Mouse (Mus musculus) small intestine, adult 2 months (tissue): ENCODE results near the gene Obscn. TPM values are rescaled to one million over a fixed set of nuclear protein-coding genes. Genes with fewer than 3 reads are reported as not detected.

Source experiments
- H3K27ac ChIP-seq: fragments of 200-500 bp; 2 replicates; pipeline ENCODE4 v1.5.1; 2012; ENCODE audit warnings: low read depth, low read length, control low read depth, inconsistent platforms; ENCODE audit not compliant: insufficient read depth
- H3K27me3 ChIP-seq: fragments of 200-500 bp; 2 replicates; pipeline ENCODE4 v1.6.1; 2012; ENCODE audit warnings: mild to moderate bottlenecking, moderate library complexity, low read length, inconsistent platforms; ENCODE audit not compliant: control insufficient read depth, insufficient read depth
- H3K36me3 ChIP-seq: fragments of 200-500 bp; 2 replicates; pipeline ENCODE4 v1.6.1; 2012; ENCODE audit warnings: mild to moderate bottlenecking, low read length, control low read depth, inconsistent platforms; ENCODE audit not compliant: control insufficient read depth, insufficient read depth
- H3K4me1 ChIP-seq: fragments of 200-500 bp; 2 replicates; pipeline ENCODE4 v1.6.1; 2012; ENCODE audit warnings: low read length, inconsistent platforms, mixed read lengths; ENCODE audit not compliant: control insufficient read depth, insufficient read depth, insufficient read length
- H3K4me3 ChIP-seq: fragments of 200-500 bp; 2 replicates; pipeline ENCODE4 v1.5.1; 2012; ENCODE audit warnings: low read depth, mild to moderate bottlenecking, control low read depth, inconsistent platforms, low read length, moderate library complexity
- CTCF ChIP-seq: fragments of 200-500 bp; IDR thresholded peaks from 2 replicates; pipeline ENCODE4 v1.5.1; 2012; ENCODE audit warnings: low read depth, mild to moderate bottlenecking, control low read depth, inconsistent platforms, low read length, moderate library complexity, mixed read lengths; ENCODE audit not compliant: insufficient replicate concordance, insufficient read length; ENCODE audit errors: extremely low read depth
- POLR2A ChIP-seq: fragments of 200-500 bp; IDR thresholded peaks from 2 replicates; pipeline ENCODE4 v1.6.1; 2012; ENCODE audit warnings: low read depth, mild to moderate bottlenecking, control low read depth, inconsistent platforms, low read length, moderate library complexity
- WGBS: fragments of 180-500 bp; shearing (Covaris S2); methylation state at CpG from one replicate; pipeline ENCODE4 v1.1.7; 2018; 5-methylcytosine and 5-hydroxymethylcytosine counted together
- polyA plus RNA-seq: library from polyadenylated mRNA; depleted of rRNA; stranded (reverse); fragments of >200 nt; gene quantifications from 2 replicates; pipeline ENCODE4 v1.2.3, GENCODE M21; 2012

Obscn gene
- polyA plus RNA-seq, 1 experiment: 1.2 TPM

DNA sequence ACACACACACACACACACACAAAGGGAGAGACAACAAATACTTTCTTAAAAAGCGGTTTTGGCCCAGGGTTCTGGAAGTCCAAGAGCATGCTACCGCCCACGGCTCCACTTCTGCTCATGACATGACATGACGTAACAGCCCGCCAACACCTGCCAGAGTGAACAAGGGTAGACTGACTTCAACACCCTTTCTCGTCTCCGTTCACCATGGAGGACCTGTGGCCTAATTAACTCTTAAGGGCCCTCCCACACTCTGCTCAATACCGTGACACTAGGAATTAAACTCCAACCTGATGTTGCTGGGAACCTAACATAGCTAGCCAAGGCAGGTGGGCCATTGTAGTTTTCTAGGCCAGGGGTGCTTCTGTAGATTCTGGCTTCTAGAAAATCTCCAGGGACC, 167.2 kb downstream of the Obscn start:
- Histone ChIP-seq H3K36me3 (peaks cover 1% of the 10 kb centered on the region; the same call in 1 of the 2 replicates), H3K27ac (no peak overlapping the region), H3K4me1 (peaks cover 4% of the 10 kb centered on the region), H3K27me3 (no peaks in the 10 kb centered on the region), H3K4me3 (no peak overlapping the region)
- TF ChIP-seq POLR2A (no peak), CTCF (no peak)
- WGBS: 77% methylated on average over 8 of the region's 8 CpGs

DNA sequence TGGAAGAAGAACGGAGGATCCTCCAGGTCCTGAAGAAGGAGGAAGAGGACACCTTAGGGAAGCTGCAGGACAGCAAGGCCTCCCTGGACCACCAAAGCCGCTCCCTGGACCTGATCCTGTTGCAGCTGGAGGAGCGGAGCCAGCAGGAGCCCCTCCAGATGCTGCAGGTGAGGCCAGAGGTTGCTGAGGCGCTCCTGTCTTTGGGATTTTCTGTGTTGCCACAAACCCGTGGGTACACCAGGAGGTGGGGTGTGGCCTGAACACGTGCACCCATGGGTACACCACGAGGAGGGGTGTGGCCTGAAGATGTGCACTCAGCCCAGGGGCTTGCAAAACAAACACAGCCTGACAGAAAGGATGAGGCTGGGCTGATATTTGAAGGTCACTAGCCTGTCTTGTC, 167.7 kb downstream of the Obscn start:
- H3K4me1 ChIP-seq: peaks cover 7% of the 10 kb centered on the region
- 65% methylated on average over 7 of the region's 7 CpGs for WGBS

DNA sequence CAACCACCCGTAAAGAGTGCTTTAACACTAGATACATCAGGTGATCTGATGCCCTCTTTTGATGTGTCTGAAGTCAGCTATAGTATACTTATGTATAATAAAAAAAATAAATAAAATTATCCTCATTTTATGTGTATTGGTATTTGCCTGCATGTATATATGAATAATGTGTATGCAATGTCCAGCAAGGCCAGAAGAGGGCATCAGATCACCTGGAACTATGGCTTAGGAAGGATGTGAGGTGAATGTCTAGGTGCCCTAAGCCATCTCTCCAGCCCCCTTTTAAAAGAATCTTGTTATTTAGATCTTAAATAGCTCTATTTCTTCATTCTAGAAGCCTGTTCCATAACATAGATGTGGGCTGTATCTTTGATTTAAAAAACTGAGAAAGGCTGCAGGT, 168.9 kb downstream of the Obscn start:
- no peak overlapping the region for H3K27ac ChIP-seq
- WGBS: 94% methylated on average over 1 of the region's 1 CpGs
- TF ChIP-seq CTCF (no peak), POLR2A (no peak)

More for the DNA sequence above, 167.7 kb downstream of the Obscn start:
- Histone ChIP-seq H3K36me3 (peaks cover 1% of the 10 kb centered on the region; the same call in 1 of the 2 replicates), H3K27me3 (no peaks in the 10 kb centered on the region), H3K27ac (no peak overlapping the region), H3K4me3 (no peak overlapping the region)
- TF ChIP-seq POLR2A: no peak
- no peak for TF ChIP-seq CTCF

DNA sequence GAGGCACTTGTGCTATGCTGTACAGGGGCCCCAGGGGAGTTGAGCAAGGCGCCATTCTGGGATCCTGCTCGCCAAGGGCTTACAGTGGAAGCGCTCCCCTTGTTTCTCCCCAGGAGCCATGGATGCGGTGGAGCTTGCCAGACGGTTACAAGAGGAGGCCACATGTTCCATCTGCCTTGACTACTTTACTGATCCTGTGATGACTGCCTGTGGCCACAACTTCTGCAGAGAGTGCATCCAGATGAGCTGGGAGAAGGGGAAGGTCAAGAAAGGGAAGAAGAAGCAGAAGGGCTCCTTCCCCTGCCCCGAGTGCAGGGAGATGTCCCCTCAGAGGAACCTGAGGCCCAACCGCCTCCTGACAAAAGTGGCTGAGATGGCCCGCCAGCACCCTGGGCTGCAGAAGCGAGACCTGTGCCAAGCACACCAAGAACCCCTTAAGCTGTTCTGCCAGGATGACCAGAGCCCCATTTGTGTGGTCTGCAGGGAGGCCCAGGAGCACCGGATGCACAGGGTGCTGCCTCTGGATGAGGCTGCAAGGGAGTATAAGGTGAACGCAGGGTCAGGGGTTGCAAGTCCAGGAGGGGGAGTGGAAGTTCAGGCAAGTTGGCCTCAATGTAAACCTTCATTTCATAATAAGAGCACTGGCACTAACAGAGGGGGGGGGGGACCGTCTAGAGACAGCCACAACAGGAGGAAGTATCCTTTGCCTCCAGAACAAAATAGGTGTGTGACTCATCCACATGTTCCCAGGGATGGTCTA, 171.0 kb downstream of the Obscn start:
- WGBS: 60% methylated on average over 12 of the region's 12 CpGs
- Histone ChIP-seq H3K4me3 (no peak overlapping the region), H3K36me3 (no peaks in the 10 kb centered on the region), H3K27ac (no peak overlapping the region), H3K4me1 (peaks cover 7% of the 10 kb centered on the region), H3K27me3 (no peaks in the 10 kb centered on the region)
- TF ChIP-seq CTCF (no peak), POLR2A (no peak)

More for the DNA sequence above, 168.9 kb downstream of the Obscn start:
- Histone ChIP-seq H3K4me3 (no peak overlapping the region), H3K4me1 (peaks cover 7% of the 10 kb centered on the region), H3K36me3 (peaks cover 1% of the 10 kb centered on the region; the same call in 1 of the 2 replicates), H3K27me3 (no peaks in the 10 kb centered on the region)

DNA sequence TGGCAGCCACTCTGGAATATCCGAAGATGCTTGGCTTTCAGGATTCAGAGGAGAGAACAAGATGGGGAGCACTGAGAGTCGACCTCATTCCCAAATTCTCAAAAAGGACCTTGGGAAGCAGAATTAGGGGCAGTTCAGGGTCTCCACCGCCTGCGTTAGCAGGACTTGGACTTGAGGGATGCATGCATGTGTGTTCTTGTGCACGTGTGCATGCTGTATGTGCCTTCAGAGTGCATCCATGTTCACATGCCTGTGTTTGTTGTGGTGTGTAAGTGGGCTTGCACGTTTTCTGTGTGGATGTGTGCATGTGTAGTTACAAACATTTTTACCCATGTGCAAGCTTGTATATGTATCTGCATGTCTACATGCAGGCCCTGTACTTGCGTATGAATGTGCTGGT, 172.0 kb downstream of the Obscn start:
- H3K4me3 ChIP-seq: no peak overlapping the region
- WGBS: 83% methylated on average over 7 of the region's 7 CpGs
- no peak for TF ChIP-seq POLR2A
- TF ChIP-seq CTCF: no peak
- H3K4me1 ChIP-seq: peaks cover 7% of the 10 kb centered on the region
- no peak overlapping the region for H3K27ac ChIP-seq
- H3K27me3 ChIP-seq: no peaks in the 10 kb centered on the region
- no peaks in the 10 kb centered on the region for H3K36me3 ChIP-seq

DNA sequence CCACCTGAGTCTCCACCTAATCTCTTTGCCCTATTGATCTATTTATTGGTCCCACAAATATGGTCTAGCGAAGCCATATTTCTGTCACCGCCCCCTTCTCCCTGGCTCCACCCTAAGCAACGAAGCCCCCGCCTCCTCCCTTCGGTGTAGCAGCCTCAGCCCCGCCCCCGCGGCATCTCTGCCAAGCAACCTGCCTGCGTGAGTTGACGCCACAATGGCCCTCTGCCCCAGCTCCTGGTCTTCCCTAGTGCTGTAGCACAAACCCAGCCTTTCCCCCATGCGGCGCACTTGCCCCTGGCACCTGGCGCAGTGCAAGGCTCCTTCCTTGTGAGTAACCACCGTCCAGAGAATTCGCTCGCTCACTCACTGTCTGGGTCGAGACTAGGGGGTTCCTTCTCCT, 172.7 kb downstream of the Obscn start:
- TF ChIP-seq CTCF (no peak), POLR2A (no peak)
- Histone ChIP-seq H3K4me3 (no peak overlapping the region), H3K27me3 (no peaks in the 10 kb centered on the region), H3K27ac (no peak overlapping the region), H3K36me3 (no peaks in the 10 kb centered on the region), H3K4me1 (peaks cover 7% of the 10 kb centered on the region)
- WGBS: 22% methylated on average over 17 of the region's 17 CpGs

DNA sequence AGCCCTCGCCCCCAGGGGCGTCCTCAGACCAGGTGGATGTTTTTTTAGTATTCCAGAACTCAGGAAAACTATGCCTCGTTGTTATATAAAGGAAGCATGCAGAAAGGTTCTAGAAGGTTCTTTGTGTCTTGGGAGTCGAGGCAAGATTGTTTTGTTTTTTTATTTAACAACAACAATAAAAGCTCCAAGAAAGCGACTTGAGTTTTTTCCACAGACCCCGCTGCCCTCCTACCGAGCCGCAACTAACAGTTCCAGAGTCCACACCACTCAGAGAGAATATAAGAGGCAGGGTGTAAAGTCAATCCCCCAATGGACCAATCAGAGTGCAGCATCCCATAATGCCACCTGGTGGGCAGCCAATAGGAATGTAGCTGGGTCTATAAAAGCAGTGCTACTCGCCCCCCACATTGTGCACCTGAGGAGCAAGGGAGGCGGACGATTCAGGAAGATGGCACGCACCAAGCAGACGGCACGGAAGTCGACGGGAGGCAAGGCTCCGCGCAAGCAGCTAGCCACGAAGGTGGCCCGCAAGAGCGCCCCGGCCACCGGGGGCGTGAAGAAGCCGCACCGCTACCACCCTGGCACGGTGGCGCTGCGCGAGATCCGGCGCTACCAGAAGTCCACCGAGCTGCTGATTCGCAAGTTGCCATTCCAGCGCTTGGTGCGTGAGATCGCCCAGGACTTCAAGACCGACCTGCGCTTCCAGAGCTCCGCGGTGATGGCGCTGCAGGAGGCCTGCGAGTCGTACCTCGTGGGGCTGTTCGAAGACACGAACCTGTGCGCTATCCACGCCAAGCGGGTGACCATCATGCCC, 174.6 kb downstream of the Obscn start:
- Histone ChIP-seq H3K36me3 (peaks cover 2% of the 10 kb centered on the region; the same call in 1 of the 2 replicates), H3K27ac (no peak overlapping the region), H3K4me3 (no peak overlapping the region), H3K4me1 (peaks cover 9% of the 10 kb centered on the region), H3K27me3 (no peaks in the 10 kb centered on the region)
- no peak for TF ChIP-seq POLR2A
- TF ChIP-seq CTCF: no peak
- 79% methylated on average over 50 of the region's 50 CpGs for WGBS
